Mouse (Mus musculus): ENCODE results near the gene Tmem9. TPM values are rescaled to one million over a fixed set of nuclear protein-coding genes. Genes with fewer than 3 reads are reported as not detected.

The Tmem9 gene
- polyA plus RNA-seq, 1 experiment from 2014 or later, result 215 TPM

DNA sequence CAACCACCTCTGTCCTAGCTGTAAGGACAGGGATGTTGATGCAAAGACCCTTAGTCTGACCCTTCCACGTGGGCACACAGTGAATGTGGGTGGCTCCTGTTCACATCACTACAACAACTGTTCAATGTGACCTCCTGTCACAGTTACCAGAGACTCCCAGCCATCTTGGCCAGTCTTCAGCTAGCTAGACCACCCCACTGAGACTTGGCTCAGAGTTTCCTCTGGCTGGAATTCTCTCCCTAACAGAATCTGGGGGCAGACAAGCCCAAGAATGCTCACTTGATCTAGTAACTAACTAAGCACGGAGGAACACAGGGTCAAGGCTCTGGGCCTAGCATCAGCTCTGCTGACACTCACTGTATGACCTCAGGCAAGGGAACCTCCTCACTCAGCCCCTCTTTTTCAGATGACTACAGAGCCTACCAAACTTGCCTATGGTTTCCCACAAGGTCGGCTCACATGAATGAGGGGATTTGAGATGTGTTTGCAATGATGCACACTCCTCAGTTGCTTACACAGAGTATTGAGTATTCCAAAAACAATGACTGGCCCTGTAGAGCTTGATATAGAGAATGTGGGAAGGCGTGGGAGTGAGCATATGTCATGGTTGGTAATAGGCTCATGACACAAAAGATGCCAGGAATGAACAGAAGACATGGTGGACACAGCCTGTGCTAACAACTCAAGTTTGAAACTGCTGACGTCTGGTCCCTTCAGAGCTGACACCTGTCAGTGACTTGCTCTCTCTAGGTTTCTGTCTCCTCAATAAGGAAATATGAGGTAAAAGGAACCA lies 31.0 kb downstream of the Tmem9 start:
- no peak for ATAC-seq (ENCODE audit: low FRiP score, low read depth)
- peaks cover 19% of the 10 kb centered on the region for H3K4me1 ChIP-seq
- no peak overlapping the region for H3K4me3 ChIP-seq
- no peak overlapping the region for H3K4me2 ChIP-seq (replicated peaks)
- H3K9ac ChIP-seq, result no peak overlapping the region
- H3K36me3 ChIP-seq, result peaks cover 21% of the 10 kb centered on the region
- peaks cover 13% of the 10 kb centered on the region; the same call in 1 of the 2 replicates for H3K27me3 ChIP-seq
- 77% methylated on average over 5 of the region's 5 CpGs for WGBS
- H3K27ac ChIP-seq, result no peak overlapping the region
- no peaks in the 10 kb centered on the region for H3K9me3 ChIP-seq

DNA sequence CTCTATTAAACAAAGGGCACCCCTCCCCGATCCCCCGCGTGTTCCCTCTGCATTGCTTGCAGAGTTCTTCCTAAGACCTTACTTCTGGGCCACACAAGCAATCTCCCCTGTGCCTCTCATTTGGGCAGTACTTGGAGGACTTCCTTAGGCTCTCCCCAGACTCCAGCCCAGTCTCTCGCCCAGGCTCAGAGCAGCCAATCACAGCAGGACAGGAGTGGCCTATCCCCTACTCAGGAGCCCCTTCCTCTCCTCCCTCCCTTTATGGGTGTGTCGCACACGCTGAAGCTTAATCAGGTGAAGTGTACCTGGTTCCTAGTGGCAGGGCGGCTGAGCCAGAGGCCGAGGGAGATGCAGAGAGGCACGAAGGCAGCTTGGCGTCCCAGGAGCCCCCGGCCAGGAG lies 32.5 kb downstream of the Tmem9 start:
- peak overlapping the region; percentile 31; the same call in 1 of the 2 replicates for H3K4me2 ChIP-seq (replicated peaks)
- H3K27me3 ChIP-seq, result peaks cover 13% of the 10 kb centered on the region; the same call in 1 of the 2 replicates
- no peak overlapping the region for H3K9ac ChIP-seq
- 14% methylated on average over 11 of the region's 11 CpGs for WGBS
- H3K27ac ChIP-seq, result no peak overlapping the region
- H3K4me3 ChIP-seq, result no peak overlapping the region
- ATAC-seq (ENCODE audit: low FRiP score, low read depth), result 0 out of 2 replicates have a peak, but pooled peaks have one; percentile 45
- H3K9me3 ChIP-seq, result no peaks in the 10 kb centered on the region
- H3K4me1 ChIP-seq, result peaks cover 19% of the 10 kb centered on the region
- H3K36me3 ChIP-seq, result peaks cover 6% of the 10 kb centered on the region; the same call in 1 of the 2 replicates

DNA sequence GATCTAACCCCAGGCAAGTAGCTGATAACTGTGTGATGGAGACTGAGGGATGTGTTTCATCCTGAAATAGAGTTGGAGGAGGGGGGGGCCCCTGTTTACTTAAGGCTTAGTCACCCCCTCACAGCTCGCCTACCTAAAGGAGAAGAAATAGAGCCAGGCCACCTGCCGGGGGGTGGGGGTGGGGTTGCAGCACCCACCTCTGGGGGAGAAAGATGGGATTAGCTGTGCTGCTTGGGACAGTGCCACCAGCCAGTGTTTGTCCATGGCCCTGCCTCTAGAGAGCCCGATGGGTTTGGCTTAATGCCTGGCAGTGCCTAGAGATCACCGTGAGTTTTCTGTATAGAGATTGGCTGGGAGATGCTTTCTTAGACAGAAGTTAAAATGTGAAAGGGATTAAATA lies 32.9 kb downstream of the Tmem9 start:
- Histone ChIP-seq H3K4me3 (no peak overlapping the region), H3K4me2 (replicated peaks) (peak overlapping the region; percentile 31; the same call in 1 of the 2 replicates), H3K27me3 (peaks cover 13% of the 10 kb centered on the region; the same call in 1 of the 2 replicates), H3K27ac (no peak overlapping the region), H3K4me1 (peaks cover 19% of the 10 kb centered on the region), H3K9ac (no peak overlapping the region), H3K36me3 (peaks cover 2% of the 10 kb centered on the region; the same call in 1 of the 2 replicates), H3K9me3 (no peaks in the 10 kb centered on the region)
- ATAC-seq (ENCODE audit: low FRiP score, low read depth), result no peak; the same call in 1 of the 2 replicates
- WGBS, result 29% methylated on average over 4 of the region's 4 CpGs

DNA sequence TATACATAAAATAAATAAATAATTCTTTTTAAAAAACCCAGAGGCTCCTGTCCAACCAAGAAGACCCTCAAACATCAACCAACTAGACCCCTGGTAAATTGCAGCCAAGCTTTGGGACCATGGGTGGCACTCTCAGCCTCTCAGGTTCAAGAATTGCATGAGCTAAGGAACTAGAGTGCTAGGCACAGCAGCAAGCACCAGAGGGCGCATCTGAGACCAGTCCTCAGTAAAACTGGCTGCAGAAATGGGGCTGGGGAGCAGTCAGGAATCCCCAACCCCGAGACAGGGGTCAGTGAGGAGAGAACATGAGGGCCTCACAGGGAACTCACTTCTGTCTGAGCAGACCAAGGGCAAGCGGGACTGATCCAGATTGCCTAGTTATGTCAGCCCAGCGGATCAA lies 37.8 kb downstream of the Tmem9 start:
- WGBS, result 19% methylated on average over 4 of the region's 4 CpGs
- no peak overlapping the region for H3K4me3 ChIP-seq
- no peak overlapping the region for H3K27ac ChIP-seq
- H3K27me3 ChIP-seq, result peaks cover 39% of the 10 kb centered on the region
- ATAC-seq (ENCODE audit: low FRiP score, low read depth), result no peak
- H3K9me3 ChIP-seq, result no peaks in the 10 kb centered on the region
- H3K4me2 ChIP-seq (replicated peaks), result no peak overlapping the region
- no peak overlapping the region for H3K9ac ChIP-seq
- H3K36me3 ChIP-seq, result no peaks in the 10 kb centered on the region
- H3K4me1 ChIP-seq, result peaks cover 14% of the 10 kb centered on the region

DNA sequence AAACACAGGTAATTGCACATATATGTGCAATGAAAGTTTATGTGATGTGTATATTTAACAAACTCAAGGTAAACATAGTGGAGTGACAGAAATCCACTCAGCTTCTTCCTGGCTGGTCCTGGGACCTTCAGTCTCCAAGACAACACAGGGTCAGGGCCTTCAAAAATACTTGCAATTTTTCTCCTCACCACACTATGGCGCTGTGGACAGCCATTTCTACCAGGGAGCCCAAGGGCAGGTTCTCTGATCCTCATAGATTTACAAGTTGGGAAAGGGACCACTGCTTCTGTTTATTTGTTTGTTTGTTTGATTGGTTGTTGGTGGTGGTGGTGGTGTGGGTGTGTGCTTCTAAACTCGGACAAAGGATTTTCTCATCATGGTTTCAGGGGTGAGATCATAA lies 39.5 kb downstream of the Tmem9 start:
- Histone ChIP-seq H3K27me3 (peaks cover 53% of the 10 kb centered on the region), H3K4me1 (peaks cover 9% of the 10 kb centered on the region), H3K9ac (no peak overlapping the region), H3K36me3 (no peaks in the 10 kb centered on the region), H3K4me2 (replicated peaks) (no peak overlapping the region), H3K4me3 (no peak overlapping the region), H3K27ac (no peak overlapping the region), H3K9me3 (no peaks in the 10 kb centered on the region)
- 4% methylated on average over 2 of the region's 2 CpGs for WGBS
- no peak for ATAC-seq (ENCODE audit: low FRiP score, low read depth)

DNA sequence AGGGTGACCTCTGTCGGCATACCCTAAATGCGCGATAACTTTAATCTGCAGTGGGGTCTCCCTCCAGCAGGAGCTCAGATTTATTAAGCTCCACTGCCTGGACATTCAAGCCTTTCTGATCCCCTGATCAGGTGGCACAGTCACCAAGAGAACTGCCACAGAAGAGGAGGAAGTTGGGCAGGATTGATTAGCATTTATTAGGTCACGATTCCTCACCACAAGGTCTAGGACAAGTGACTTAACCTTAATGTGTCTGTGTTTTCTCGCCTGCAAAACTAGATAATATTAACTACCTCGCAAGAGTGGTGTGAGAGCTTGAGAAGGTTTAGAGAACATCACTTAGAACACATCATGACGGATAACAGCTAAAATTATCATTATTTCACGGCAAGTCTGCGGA lies 39.9 kb downstream of the Tmem9 start:
- Histone ChIP-seq H3K36me3 (no peaks in the 10 kb centered on the region), H3K9me3 (no peaks in the 10 kb centered on the region), H3K4me1 (peaks cover 9% of the 10 kb centered on the region), H3K27ac (no peak overlapping the region), H3K4me3 (no peak overlapping the region), H3K27me3 (peaks cover 57% of the 10 kb centered on the region), H3K9ac (no peak overlapping the region), H3K4me2 (replicated peaks) (no peak overlapping the region)
- 74% methylated on average over 9 of the region's 9 CpGs for WGBS
- no peak for ATAC-seq (ENCODE audit: low FRiP score, low read depth)

DNA sequence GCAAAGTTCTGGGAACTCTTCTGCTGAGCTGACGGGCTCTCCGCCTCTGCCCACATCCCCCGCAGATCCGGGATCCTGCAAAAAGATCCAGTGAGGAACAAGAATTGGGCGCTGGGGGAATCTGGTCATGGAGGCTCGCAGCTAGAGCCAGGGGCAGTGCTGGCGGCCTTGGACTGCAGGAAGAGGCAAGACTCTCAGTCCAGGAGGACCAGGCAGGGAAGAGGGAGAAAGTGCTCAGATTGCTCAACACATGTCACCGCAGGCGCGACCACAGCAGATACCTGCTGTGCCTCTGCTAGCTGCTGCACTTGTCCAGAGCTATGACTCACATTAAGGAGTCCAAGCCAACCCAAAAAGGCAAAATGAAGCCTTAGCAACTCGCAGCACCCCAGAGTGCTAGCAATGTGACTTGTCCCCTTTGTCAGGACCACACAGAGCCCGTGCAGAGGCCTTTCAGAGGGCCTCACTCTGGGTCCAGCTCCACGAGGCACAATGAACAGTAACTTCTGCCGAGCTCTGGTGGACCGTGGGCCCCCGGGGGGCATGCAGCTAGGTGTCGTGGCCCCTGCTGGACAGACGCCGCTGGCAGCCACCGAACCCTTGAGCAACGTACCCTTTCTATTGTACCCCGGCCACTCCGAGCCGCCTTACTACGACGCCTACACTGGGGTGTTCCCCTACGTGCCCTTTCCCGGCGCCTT lies 42.5 kb downstream of the Tmem9 start, which contains the start of gene Ascl5:
TSS of gene Ascl5 (plus strand) at position 493 of the 701 bp plus-strand sequence.
- ATAC-seq (ENCODE audit: low FRiP score, low read depth), result no peak

DNA sequence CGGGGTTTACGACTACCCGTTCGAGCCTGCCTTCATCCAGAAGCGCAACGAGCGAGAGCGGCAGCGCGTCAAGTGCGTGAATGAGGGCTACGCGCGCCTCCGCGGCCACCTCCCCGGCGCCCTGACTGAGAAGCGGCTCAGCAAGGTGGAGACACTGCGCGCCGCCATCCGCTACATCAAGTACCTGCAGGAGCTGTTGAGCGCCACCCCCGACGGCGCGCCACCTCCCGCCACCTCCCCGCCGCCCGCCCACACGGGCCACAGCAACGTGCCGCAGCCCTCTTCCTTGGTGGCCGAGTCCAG lies 43.0 kb downstream of the Tmem9 start:
- H3K9me3 ChIP-seq, result no peaks in the 10 kb centered on the region
- H3K36me3 ChIP-seq, result no peaks in the 10 kb centered on the region
- no peak overlapping the region for H3K27ac ChIP-seq
- H3K27me3 ChIP-seq, result peaks cover 64% of the 10 kb centered on the region
- ATAC-seq (ENCODE audit: low FRiP score, low read depth), result peak; percentile 21; the same call in 1 of the 2 replicates
- H3K4me2 ChIP-seq (replicated peaks), result peak overlapping the region; percentile 68
- 2% methylated on average over 36 of the region's 36 CpGs for WGBS
- H3K9ac ChIP-seq, result peak overlapping the region; percentile 53; the same call in 1 of the 2 replicates
- H3K4me1 ChIP-seq, result peaks cover 9% of the 10 kb centered on the region
- peak overlapping the region; percentile 39 for H3K4me3 ChIP-seq

More for the DNA sequence above, 42.5 kb downstream of the Tmem9 start, which contains the start of gene Ascl5:
- H3K9me3 ChIP-seq, result no peaks in the 10 kb centered on the region
- WGBS, result 19% methylated on average over 29 of the region's 29 CpGs
- H3K4me2 ChIP-seq (replicated peaks), result peak within 1 kb of the TSS; percentile 68
- H3K27ac ChIP-seq, result no peak within 1 kb of the TSS
- H3K4me1 ChIP-seq, result peaks cover 9% of the 10 kb centered on the region
- H3K9ac ChIP-seq, result peak within 1 kb of the TSS; percentile 53; the same call in 1 of the 2 replicates
- peaks cover 64% of the 10 kb centered on the region for H3K27me3 ChIP-seq
- no peaks in the 10 kb centered on the region for H3K36me3 ChIP-seq
- H3K4me3 ChIP-seq, result peak within 1 kb of the TSS; percentile 39

DNA sequence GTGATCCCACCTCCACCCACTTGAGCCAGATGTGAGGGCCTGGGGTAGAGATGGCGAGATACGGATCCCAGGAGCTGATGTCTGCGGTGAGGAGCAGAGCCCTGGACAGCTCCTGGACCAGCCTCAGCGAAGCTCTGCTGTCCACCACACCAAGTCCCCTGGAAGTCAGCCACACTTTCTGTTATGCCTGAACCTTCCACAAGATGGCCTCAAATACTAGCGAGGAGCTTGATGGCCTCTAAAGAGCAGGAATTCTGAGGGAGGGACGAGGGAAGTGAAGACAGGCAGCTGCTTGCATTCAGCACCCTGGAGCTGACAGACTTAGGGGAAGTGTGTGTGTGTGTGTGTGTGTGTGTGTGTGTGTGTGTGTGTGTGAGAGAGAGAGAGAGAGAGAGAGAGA lies 43.5 kb downstream of the Tmem9 start:
- Histone ChIP-seq H3K4me2 (replicated peaks) (peak overlapping the region; percentile 68), H3K9me3 (no peaks in the 10 kb centered on the region), H3K36me3 (no peaks in the 10 kb centered on the region), H3K27ac (no peak overlapping the region), H3K27me3 (peaks cover 64% of the 10 kb centered on the region), H3K4me1 (peaks cover 9% of the 10 kb centered on the region), H3K9ac (no peak overlapping the region), H3K4me3 (peak overlapping the region; percentile 39)
- peak; percentile 62 for ATAC-seq (ENCODE audit: low FRiP score, low read depth)
- under 1% methylated on average over 6 of the region's 6 CpGs for WGBS

DNA sequence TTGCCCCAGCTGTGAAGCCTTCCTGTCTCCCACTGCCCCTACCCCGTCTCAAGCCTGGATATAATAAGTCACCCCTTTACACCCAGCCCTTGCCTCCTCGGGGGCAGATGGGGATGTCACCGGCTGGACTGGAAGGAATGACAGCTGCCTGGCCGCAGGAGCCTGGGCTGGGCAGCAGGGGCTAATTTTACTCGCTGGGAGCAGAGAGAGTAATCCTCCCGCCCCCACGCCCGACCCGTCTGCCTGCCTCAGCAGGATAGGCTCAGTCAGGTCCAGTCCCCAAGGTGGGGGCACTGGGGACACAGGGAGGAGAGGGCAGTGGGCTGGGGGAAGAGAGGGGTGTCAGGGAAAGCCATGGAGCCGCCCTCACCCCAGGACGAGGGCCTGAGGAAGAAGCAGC lies 44.6 kb downstream of the Tmem9 start, which contains the start of gene Cacna1s:
TSS of gene Cacna1s (plus strand) at position 204 of the 400 bp plus-strand sequence.
- peak within 1 kb of the TSS; percentile 68; the same call in 1 of the 2 replicates for H3K4me2 ChIP-seq (replicated peaks)
- H3K4me3 ChIP-seq, result no peak within 1 kb of the TSS
- WGBS, result 33% methylated on average over 11 of the region's 11 CpGs
- H3K9ac ChIP-seq, result peak within 1 kb of the TSS; percentile 8; the same call in 1 of the 2 replicates
- H3K27ac ChIP-seq, result no peak within 1 kb of the TSS
- peak; percentile 43 for ATAC-seq (ENCODE audit: low FRiP score, low read depth)
- peaks cover 60% of the 10 kb centered on the region for H3K27me3 ChIP-seq
- H3K9me3 ChIP-seq, result no peaks in the 10 kb centered on the region
- H3K36me3 ChIP-seq, result no peaks in the 10 kb centered on the region
- H3K4me1 ChIP-seq, result peaks cover 9% of the 10 kb centered on the region

DNA sequence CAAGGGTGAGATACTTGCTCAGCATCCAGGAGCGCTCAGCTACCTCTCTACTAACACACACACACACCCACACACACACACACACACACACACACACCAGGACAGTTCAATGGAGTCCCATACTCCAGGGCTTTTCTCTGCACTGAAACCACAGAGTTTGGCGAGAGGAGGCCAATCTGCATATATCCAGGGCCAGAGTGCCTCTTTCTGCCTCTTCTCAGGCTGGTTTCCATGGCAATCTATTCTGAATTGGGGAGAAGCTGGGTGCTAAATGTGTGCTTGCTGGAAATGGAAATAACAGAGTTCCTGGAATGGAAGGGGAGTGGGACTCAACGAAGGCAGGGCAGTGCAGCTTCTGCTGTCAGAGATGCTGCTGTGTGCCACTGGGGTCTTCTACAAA lies 47.8 kb downstream of the Tmem9 start:
- Histone ChIP-seq H3K27me3 (peaks cover 29% of the 10 kb centered on the region), H3K36me3 (no peaks in the 10 kb centered on the region), H3K27ac (no peak overlapping the region), H3K9ac (no peak overlapping the region), H3K4me1 (peaks cover 6% of the 10 kb centered on the region), H3K9me3 (no peaks in the 10 kb centered on the region), H3K4me2 (replicated peaks) (no peak overlapping the region), H3K4me3 (no peak overlapping the region)
- no peak for ATAC-seq (ENCODE audit: low FRiP score, low read depth)
- 80% methylated on average over 3 of the region's 3 CpGs for WGBS

DNA sequence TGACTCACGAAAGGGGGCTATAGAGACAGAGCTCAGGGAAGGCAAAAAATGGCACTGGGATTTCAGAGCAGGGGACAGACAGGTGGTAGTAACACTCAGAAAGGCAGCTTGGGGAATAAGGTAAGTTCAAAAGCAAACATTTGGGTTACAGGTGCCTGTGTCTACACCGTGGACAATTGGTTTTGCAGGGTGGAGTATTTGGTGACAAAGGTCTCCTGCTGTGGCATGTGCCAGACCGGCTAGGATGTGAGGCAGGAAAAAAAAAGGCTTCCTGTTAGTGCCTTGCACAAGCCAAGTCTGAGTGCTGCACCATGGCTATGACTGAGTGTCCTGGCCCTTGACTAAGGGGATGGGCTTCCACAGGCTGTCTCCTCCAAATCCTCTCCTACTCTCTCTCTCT lies 50.6 kb downstream of the Tmem9 start:
- no peaks in the 10 kb centered on the region for H3K4me1 ChIP-seq
- no peaks in the 10 kb centered on the region for H3K9me3 ChIP-seq
- H3K9ac ChIP-seq, result no peak overlapping the region
- no peak overlapping the region for H3K27ac ChIP-seq
- 51% methylated on average over 3 of the region's 3 CpGs for WGBS
- peaks cover 4% of the 10 kb centered on the region; the same call in 1 of the 2 replicates for H3K27me3 ChIP-seq
- no peak overlapping the region for H3K4me2 ChIP-seq (replicated peaks)
- H3K36me3 ChIP-seq, result no peaks in the 10 kb centered on the region
- ATAC-seq (ENCODE audit: low FRiP score, low read depth), result no peak
- no peak overlapping the region for H3K4me3 ChIP-seq

Data from limb, embryonic 13.5 days (tissue).